Mouse (Mus musculus) erythroblast, embryonic 14.5 days (primary cell): Measurements from ENCODE around the gene Stag2.

Source experiments
- GATA1 ChIP-seq: IDR thresholded peaks from 2 replicates; pipeline ENCODE4 v1.6.1; 2012; ENCODE audit warnings: low read length, inconsistent platforms, mixed read lengths
- TAL1 ChIP-seq: IDR thresholded peaks from 3 replicates; pipeline ENCODE4 v1.6.1; 2012; ENCODE audit warnings: low read length, inconsistent platforms, mixed read lengths

DNA sequence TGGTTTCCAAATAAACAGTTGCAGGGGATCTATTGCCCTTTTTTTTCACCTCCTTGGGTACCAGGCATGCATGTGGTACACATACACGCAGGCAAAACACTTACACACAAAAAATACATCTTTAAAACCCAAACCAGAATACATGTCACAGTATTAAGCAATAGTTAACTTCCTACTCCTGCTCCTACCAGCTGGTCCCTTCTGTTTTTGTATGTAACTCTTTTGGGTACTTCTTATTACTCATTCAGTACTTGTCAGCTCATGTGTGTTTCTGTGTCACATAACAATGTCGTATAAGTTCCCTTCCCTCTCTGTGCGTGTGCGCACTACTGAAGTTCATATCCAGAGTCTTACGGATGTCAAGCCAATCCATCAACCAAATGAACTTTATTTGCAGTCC, 21.7 kb downstream of the Stag2 start:
- TF ChIP-seq GATA1 = no peak
- TF ChIP-seq TAL1 = no peak
